Mouse (Mus musculus) neural tube, postnatal 0 days (tissue): ENCODE data around the gene Fam186b. TPM values are rescaled to one million over a fixed set of nuclear protein-coding genes. Genes with fewer than 3 reads are reported as not detected.

ENCODE experiments used
- polyA plus RNA-seq: library from polyadenylated mRNA; unstranded; fragments of >200 nt; fragmentation: Nextera tagmentation; extraction: Ambion mirVana; gene quantifications from 2 replicates; pipeline ENCODE4 v1.2.1, GENCODE M21; 2015

Fam186b gene
- 1.4 and 1.5 TPM in 2 replicates for polyA plus RNA-seq

GRCm38 (mm10) chr15:99295484-99295981 is at the start of gene Fam186b:
Gene Fam186b (minus strand): TSS chr15:99295888.

GRCm38 (mm10) chr15:99294813-99295374 is 794 bp downstream of the Fam186b start, which contains the start of gene Prpf40b:
Gene Prpf40b (plus strand): TSS chr15:99295087.

GRCm38 (mm10) chr15:99251626-99252380 is 43.9 kb downstream of the Fam186b start, which contains the start of gene Mcrs1:
Gene Mcrs1 (minus strand): TSS chr15:99251961.

GRCm38 (mm10) chr15:99224208-99224911 is 71.3 kb downstream of the Fam186b start, which contains the start of gene Kcnh3:
Gene Kcnh3 (plus strand): TSS chr15:99224861.

Other genes starting within 250 kb of the Fam186b start
- gene Prph, start 240.7 kb downstream of the Fam186b start, polyA plus RNA-seq = 119 and 163 TPM in 2 replicates
- gene Troap, start 221.3 kb downstream of the Fam186b start, polyA plus RNA-seq = 3.1 TPM in 2 replicates
- 2.1 and 3.4 TPM in 2 replicates for gene C1ql4, start 208.1 kb downstream of the Fam186b start, polyA plus RNA-seq
- 0.14 and 0.26 TPM in 2 replicates for gene Dnajc22, start 202.7 kb downstream of the Fam186b start, polyA plus RNA-seq
- 20.0 and 22.4 TPM in 2 replicates for gene Spats2, start 170.0 kb downstream of the Fam186b start, polyA plus RNA-seq
- 0.46 and 0.66 TPM in 2 replicates for gene Kcnh3, start 71.0 kb downstream of the Fam186b start, polyA plus RNA-seq
- gene Mcrs1, start 43.9 kb downstream of the Fam186b start, polyA plus RNA-seq = 153 and 168 TPM in 2 replicates
- gene Prpf40b, start 801 bp downstream of the Fam186b start, polyA plus RNA-seq = 97.0 and 99.2 TPM in 2 replicates
- 7.1 and 7.3 TPM in 2 replicates for gene Fmnl3, start 74.6 kb upstream of the Fam186b start, polyA plus RNA-seq
- gene Tmbim6, start 97.0 kb upstream of the Fam186b start, polyA plus RNA-seq = 378 and 390 TPM in 2 replicates
- 11.6 and 12.3 TPM in 2 replicates for gene Nckap5l, start 161.9 kb upstream of the Fam186b start, polyA plus RNA-seq
- gene Bcdin3d, start 178.8 kb upstream of the Fam186b start, polyA plus RNA-seq = 15.1 TPM in 2 replicates
- 68.2 and 77.4 TPM in 2 replicates for gene Faim2, start 232.3 kb upstream of the Fam186b start, polyA plus RNA-seq